Mouse (Mus musculus) stomach, embryonic 14.5 days (tissue): Measurements from ENCODE around the gene Klf12. TPM values are rescaled to one million over a fixed set of nuclear protein-coding genes. Genes with fewer than 3 reads are reported as not detected.

ENCODE experiments used
- ATAC-seq: fragments of 200-750 bp; cut with Nextera tagmentation; 2 replicates; pipeline ENCODE4 v1.8.0; 2017; ENCODE audit warnings: low read depth, moderate TSS enrichment; ENCODE audit not compliant: insufficient number of reproducible peaks, insufficient read depth, low FRiP score
- H3K27ac ChIP-seq: fragments of 300-500 bp; sonication (generic); 2 replicates; pipeline ENCODE4 v1.5.1; 2014; ENCODE audit warnings: mild to moderate bottlenecking, low read length, moderate library complexity, mixed read lengths
- H3K27me3 ChIP-seq: fragments of 300-500 bp; sonication (generic); 2 replicates; pipeline ENCODE4 v1.6.1; 2014; ENCODE audit warnings: low read length, control low read depth, mixed read lengths; ENCODE audit not compliant: control insufficient read depth, insufficient read depth
- H3K36me3 ChIP-seq: fragments of 300-500 bp; sonication (generic); 2 replicates; pipeline ENCODE4 v1.6.1; 2014; ENCODE audit warnings: mild to moderate bottlenecking, control low read depth, low read length, moderate library complexity, mixed read lengths; ENCODE audit not compliant: control insufficient read depth, insufficient read depth
- H3K4me1 ChIP-seq: fragments of 300-500 bp; sonication (generic); 2 replicates; pipeline ENCODE4 v1.6.1; 2014; ENCODE audit warnings: low read length, control low read depth, mixed read lengths; ENCODE audit not compliant: control insufficient read depth, insufficient read depth
- H3K4me2 ChIP-seq: fragments of 300-500 bp; sonication (generic); replicated peaks from 2 replicates; pipeline ENCODE4 v1.6.1; 2014; ENCODE audit warnings: low read depth, low read length, control low read depth
- H3K4me3 ChIP-seq: fragments of 300-500 bp; sonication (generic); 2 replicates; pipeline ENCODE4 v1.5.1; 2014; ENCODE audit warnings: low read depth, low read length, control low read depth
- H3K9ac ChIP-seq: fragments of 300-500 bp; sonication (generic); replicated peaks from 2 replicates; pipeline ENCODE4 v1.6.1; 2014; ENCODE audit warnings: low read depth, mild to moderate bottlenecking, control low read depth, low read length, moderate library complexity, mixed read lengths
- H3K9me3 ChIP-seq: fragments of 300-500 bp; sonication (generic); 2 replicates; pipeline ENCODE4 v1.6.1; 2016; ENCODE audit warnings: low read depth, low read length, control low read depth; ENCODE audit not compliant: control insufficient read depth
- WGBS: fragments of 180-500 bp; shearing (Covaris S2); extraction: QIAGEN DNeasy Blood & Tissue Kit; methylation state at CpG from one replicate; pipeline ENCODE4 v1.1.7; 2014; 5-methylcytosine and 5-hydroxymethylcytosine counted together
- polyA plus RNA-seq: library from polyadenylated mRNA; unstranded; fragments of >200 nt; fragmentation: Nextera tagmentation; extraction: Ambion mirVana; gene quantifications from 2 replicates; pipeline ENCODE4 v1.2.1, GENCODE M21; 2014

The Klf12 gene
- polyA plus RNA-seq: 17.0 and 22.4 TPM in 2 replicates

DNA sequence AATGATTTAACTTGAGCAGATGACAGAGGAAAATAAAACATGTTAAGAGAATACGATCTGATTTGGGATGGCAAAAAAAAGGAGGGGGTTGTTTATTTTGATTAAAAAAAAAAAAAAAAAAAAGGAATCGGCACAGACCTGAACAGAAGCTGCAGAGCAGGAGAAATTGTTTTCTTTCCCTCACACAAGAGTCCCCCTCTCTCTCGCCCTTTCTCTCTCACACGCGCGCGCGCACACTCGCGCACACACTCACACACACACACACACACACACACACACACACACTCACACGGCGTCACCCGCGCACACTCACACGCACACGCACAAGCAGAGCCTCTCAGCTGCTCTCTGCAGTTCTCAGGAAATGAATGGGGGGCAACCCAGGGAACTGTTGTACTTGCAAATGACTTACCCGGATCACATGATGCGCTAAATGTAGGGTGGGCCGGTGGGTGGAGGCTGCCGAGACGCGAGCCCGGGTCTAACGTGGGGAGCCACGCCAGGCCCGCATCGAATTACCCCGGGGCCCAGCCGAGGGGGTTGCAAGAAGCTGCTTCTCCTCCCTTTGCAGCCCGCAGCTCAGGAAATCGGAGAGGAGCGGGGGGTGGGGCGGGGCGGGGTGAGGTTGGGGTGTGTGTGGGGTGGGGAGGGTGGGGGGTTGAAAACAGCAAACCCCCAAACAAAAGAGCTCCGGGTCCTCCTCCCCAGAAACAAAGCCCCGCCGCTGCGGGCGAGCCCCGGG is at the start of gene Klf12:
TSS of gene Klf12 (minus strand) at position 561 of the 742 bp plus-strand sequence.
- 1% methylated on average over 40 of the region's 40 CpGs for WGBS
- H3K9me3 ChIP-seq: no peaks in the 10 kb centered on the region; the same call in 1 of the 2 replicates
- peak within 1 kb of the TSS; percentile 92 for H3K4me2 ChIP-seq
- peak within 1 kb of the TSS; percentile 63 for H3K9ac ChIP-seq
- H3K27me3 ChIP-seq: no peaks in the 10 kb centered on the region
- peak within 1 kb of the TSS; percentile 61 for H3K4me3 ChIP-seq
- no peaks in the 10 kb centered on the region for H3K36me3 ChIP-seq
- H3K4me1 ChIP-seq: 0 out of 2 replicates have a peak, but pooled peaks cover 4% of the 10 kb centered on the region
- peak; percentile 78 for ATAC-seq
- H3K27ac ChIP-seq: peak within 1 kb of the TSS; percentile 90

DNA sequence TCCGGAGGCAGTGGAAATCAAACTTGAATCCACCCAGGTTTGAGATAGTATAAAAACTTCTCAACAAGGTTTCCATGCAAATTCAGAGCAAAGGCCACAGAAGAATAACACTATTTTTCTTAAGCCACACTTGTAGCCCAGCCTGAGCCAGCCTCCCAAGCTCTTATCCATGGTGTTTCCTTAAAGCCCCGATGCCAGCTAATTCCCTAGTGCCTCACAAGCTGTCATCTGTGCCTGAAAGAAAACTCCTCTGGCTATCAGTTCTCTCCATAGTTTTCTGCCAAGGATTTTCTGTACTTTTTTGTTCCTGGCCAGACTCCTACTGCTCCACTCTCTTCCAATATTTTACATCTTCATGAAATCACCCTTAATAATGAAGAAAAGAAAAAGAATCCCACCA is 48.9 kb upstream of the Klf12 start:
- H3K27ac ChIP-seq: no peak overlapping the region
- 83% methylated on average over 2 of the region's 2 CpGs for WGBS
- H3K4me1 ChIP-seq: no peaks in the 10 kb centered on the region
- H3K9me3 ChIP-seq: no peaks in the 10 kb centered on the region
- ATAC-seq: no peak
- H3K4me2 ChIP-seq: no peak overlapping the region
- H3K4me3 ChIP-seq: no peak overlapping the region
- no peak overlapping the region for H3K9ac ChIP-seq
- H3K36me3 ChIP-seq: no peaks in the 10 kb centered on the region
- no peaks in the 10 kb centered on the region for H3K27me3 ChIP-seq

DNA sequence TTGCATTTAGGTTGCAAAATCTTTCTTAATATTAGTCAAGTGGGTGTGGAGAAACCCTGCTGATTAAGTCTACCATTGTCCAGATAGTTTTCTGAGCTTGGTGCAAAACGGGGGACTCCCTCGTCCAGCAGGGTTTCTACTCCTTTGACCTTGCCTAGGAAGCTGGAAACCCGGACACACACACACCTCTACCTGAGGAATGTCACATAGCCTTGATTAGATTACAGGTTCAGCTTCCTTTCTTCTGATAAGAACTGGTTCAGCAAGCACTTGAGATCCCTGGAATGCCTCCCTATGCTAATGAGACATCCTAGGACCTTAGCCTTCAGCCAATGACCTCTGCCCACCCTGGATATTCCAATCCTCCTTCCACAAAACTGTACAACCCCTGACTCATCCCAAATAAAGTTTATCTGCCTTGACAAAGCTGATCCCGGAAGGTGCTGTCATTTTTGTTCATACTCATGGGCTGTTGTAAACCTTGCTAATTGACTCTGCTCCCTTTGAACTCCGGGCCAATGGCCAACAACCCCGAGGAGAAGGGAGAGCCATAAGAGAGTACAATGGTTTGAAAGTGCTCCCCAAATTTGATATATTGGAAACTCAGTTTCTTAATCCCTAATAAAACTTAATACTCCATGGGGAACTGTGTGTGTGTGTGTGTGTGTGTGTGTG is 44.3 kb upstream of the Klf12 start:
- Histone ChIP-seq H3K27me3 (no peaks in the 10 kb centered on the region), H3K9me3 (no peaks in the 10 kb centered on the region), H3K4me1 (no peaks in the 10 kb centered on the region), H3K4me2 (no peak overlapping the region), H3K9ac (no peak overlapping the region), H3K4me3 (no peak overlapping the region), H3K36me3 (no peaks in the 10 kb centered on the region), H3K27ac (no peak overlapping the region)
- ATAC-seq: no peak
- WGBS: 68% methylated on average over 6 of the region's 6 CpGs

DNA sequence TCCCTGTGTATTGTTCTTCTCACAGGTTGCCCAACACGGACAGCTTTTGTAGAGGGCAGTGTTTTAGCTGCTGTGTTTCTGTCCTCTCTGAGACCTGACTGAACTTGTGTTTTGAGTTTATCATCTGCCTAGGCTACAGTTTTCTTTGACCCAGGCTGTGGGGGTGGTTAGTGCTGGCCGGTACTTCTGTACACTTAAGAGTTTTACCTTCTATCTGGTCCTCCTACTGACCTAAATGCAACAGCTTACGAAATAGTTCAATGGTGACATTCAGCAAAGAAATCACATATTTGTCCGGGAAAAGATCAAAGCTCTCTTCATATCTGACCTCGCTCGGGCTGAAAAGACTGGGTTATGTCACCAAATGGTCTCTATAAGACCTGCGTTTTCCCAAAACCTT is 39.8 kb upstream of the Klf12 start:
- 65% methylated on average over 7 of the region's 7 CpGs for WGBS

DNA sequence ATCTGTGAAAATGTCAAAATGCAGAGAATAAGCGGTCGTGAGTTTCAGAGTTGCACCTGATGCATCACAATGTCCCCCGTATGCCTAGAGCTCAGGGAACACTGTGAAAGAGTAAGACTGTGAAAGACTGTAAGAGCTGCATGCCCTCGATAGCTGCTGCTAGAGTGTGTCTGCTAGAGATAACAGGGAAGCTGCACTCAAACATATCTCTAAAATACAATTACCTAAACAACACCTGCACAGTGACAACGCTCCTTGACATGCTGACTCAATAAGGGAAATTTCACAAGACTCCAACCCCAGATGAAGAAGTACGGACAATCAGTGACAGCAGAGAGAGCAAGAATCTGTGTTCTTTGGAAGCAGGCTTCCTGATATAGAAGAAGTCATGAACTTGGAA is 37.5 kb upstream of the Klf12 start:
- Histone ChIP-seq H3K27ac (no peak overlapping the region), H3K4me3 (no peak overlapping the region), H3K9ac (no peak overlapping the region), H3K4me1 (no peaks in the 10 kb centered on the region), H3K27me3 (no peaks in the 10 kb centered on the region), H3K9me3 (no peaks in the 10 kb centered on the region), H3K4me2 (no peak overlapping the region), H3K36me3 (no peaks in the 10 kb centered on the region)
- 92% methylated on average over 6 of the region's 6 CpGs for WGBS
- no peak for ATAC-seq

More for the DNA sequence above, 39.8 kb upstream of the Klf12 start:
- no peaks in the 10 kb centered on the region for H3K36me3 ChIP-seq
- H3K4me3 ChIP-seq: no peak overlapping the region
- no peak overlapping the region for H3K9ac ChIP-seq
- H3K27ac ChIP-seq: no peak overlapping the region
- ATAC-seq: no peak
- H3K27me3 ChIP-seq: no peaks in the 10 kb centered on the region
- no peaks in the 10 kb centered on the region for H3K9me3 ChIP-seq
- H3K4me1 ChIP-seq: no peaks in the 10 kb centered on the region
- no peak overlapping the region for H3K4me2 ChIP-seq

DNA sequence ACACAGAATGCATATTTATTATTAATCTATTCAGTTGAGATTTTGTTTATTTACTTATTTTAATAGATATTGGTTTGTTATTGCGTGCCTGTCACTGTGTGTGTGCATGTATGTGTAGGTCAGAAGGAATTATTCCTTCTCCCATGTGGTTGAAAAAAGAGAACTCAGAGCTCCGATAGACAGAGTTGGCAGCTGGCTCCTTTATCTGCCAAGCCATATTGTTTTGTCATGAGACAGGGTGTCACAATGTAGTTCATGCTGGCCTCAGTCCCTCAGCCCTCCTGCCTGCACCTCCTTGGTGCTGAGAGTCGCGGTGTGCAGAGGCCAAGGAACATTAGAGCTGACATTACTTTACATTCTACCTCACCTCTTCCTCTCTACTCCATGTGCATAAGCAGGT is 32.3 kb upstream of the Klf12 start:
- no peaks in the 10 kb centered on the region for H3K9me3 ChIP-seq
- no peaks in the 10 kb centered on the region for H3K4me1 ChIP-seq
- no peak overlapping the region for H3K9ac ChIP-seq
- no peak overlapping the region for H3K4me3 ChIP-seq
- H3K36me3 ChIP-seq: no peaks in the 10 kb centered on the region
- ATAC-seq: no peak
- 80% methylated on average over 4 of the region's 4 CpGs for WGBS
- H3K27ac ChIP-seq: no peak overlapping the region
- no peak overlapping the region for H3K4me2 ChIP-seq
- H3K27me3 ChIP-seq: no peaks in the 10 kb centered on the region

DNA sequence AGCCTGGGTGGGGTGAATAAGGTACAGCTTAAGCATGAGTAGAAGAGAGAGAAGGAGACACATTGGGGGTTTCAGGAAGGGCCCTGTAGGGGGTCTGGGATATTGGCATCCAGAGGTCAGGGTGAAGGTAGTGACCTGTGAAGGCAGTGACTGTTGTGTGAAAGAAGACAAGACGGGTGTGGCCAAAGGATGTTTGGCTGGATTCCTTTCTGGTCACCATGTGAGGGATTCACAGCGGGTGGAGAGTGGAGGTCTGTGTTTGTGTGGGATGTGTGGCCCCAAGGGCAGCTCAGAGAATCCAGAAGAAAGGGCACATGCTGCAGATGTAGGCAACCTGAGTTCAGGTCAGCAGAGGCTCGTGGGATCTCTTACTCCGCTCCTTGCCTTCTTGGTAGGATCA is 29.6 kb upstream of the Klf12 start:
- Histone ChIP-seq H3K36me3 (no peaks in the 10 kb centered on the region), H3K9ac (no peak overlapping the region), H3K27me3 (no peaks in the 10 kb centered on the region), H3K4me3 (no peak overlapping the region), H3K4me1 (no peaks in the 10 kb centered on the region), H3K27ac (no peak overlapping the region), H3K4me2 (no peak overlapping the region), H3K9me3 (no peaks in the 10 kb centered on the region)
- WGBS: 76% methylated on average over 4 of the region's 4 CpGs
- ATAC-seq: no peak

DNA sequence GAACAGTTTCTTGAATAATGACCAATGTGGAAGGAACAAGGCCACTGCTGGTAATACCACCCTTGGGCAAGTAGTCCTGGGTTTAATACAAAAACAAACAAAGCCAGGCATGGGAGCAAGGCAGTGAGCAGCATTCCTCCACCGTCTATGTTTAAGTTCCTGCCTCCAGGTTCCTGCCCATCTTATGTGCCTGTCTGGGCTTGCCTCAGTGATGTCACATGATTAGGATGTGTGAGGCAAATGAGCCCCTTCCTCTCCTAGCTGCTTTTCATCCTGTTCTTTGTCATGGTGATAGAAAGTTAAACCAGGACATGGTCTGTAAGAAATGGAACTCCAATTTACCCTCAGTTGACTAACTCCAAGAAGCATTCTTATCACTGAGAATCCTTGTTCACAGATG is 16.4 kb upstream of the Klf12 start:
- no peaks in the 10 kb centered on the region for H3K27me3 ChIP-seq
- H3K27ac ChIP-seq: no peak overlapping the region
- no peaks in the 10 kb centered on the region for H3K4me1 ChIP-seq
- no peak for ATAC-seq
- no peak overlapping the region for H3K4me3 ChIP-seq
- no peak overlapping the region for H3K9ac ChIP-seq
- no peaks in the 10 kb centered on the region for H3K36me3 ChIP-seq
- no peaks in the 10 kb centered on the region for H3K9me3 ChIP-seq
- no peak overlapping the region for H3K4me2 ChIP-seq
- WGBS: 78% methylated on average over 1 of the region's 1 CpGs
